Mouse (Mus musculus) kidney, postnatal 0 days (tissue): ENCODE results near the gene C2cd5. TPM values are rescaled to one million over a fixed set of nuclear protein-coding genes. Genes with fewer than 3 reads are reported as not detected.
A peak's percentile ranks its signal among the peaks of the same experiment; 100 is the strongest.

Experiments used
- ATAC-seq: fragments of 200-750 bp; cut with Nextera tagmentation; replicated peaks from 2 replicates; pipeline ENCODE4 v1.8.0; 2017; ENCODE audit warnings: low read depth, moderate number of reproducible peaks, moderate TSS enrichment, moderate library complexity; ENCODE audit not compliant: low FRiP score
- DNase-seq: peaks from one replicate; pipeline ENCODE4 v3.0.0-alpha.2; 2016; ENCODE audit warnings: low spot score
- H3K27ac ChIP-seq: fragments of 300-500 bp; sonication (generic); 2 replicates; pipeline ENCODE4 v1.5.1; 2014; ENCODE audit warnings: mild to moderate bottlenecking
- H3K27me3 ChIP-seq: fragments of 300-500 bp; sonication (generic); 2 replicates; pipeline ENCODE4 v1.6.1; 2014; ENCODE audit warnings: low read length, mixed read lengths; ENCODE audit not compliant: insufficient read depth
- H3K36me3 ChIP-seq: fragments of 300-500 bp; sonication (generic); 2 replicates; pipeline ENCODE4 v1.6.1; 2014; ENCODE audit warnings: low read length, mixed read lengths; ENCODE audit not compliant: insufficient read depth
- H3K4me1 ChIP-seq: fragments of 300-500 bp; sonication (generic); replicated peaks from 2 replicates; pipeline ENCODE4 v1.6.1; 2014; ENCODE audit warnings: antibody characterized with exemption, low read length, mixed read lengths; ENCODE audit not compliant: insufficient read depth
- H3K4me2 ChIP-seq: fragments of 300-500 bp; sonication (generic); 2 replicates; pipeline ENCODE4 v1.6.1; 2014; ENCODE audit warnings: mild to moderate bottlenecking, low read length, moderate library complexity, mixed read lengths
- H3K4me3 ChIP-seq: fragments of 300-500 bp; sonication (generic); replicated peaks from 2 replicates; pipeline ENCODE4 v1.5.1; 2014; ENCODE audit warnings: low read depth, low read length
- H3K9ac ChIP-seq: fragments of 300-500 bp; sonication (generic); 2 replicates; pipeline ENCODE4 v1.6.1; 2014; ENCODE audit warnings: low read depth, low read length
- H3K9me3 ChIP-seq: fragments of 300-500 bp; sonication (generic); replicated peaks from 2 replicates; pipeline ENCODE4 v1.6.1; 2016; ENCODE audit warnings: low read length, inconsistent platforms, mixed read lengths
- CTCF ChIP-seq: IDR thresholded peaks from 2 replicates; pipeline ENCODE4 v1.5.1; 2016; ENCODE audit warnings: antibody characterized with exemption, low read depth, mild to moderate bottlenecking, moderate library complexity
- WGBS: fragments of 180-500 bp; shearing (Covaris S2); extraction: QIAGEN DNeasy Blood & Tissue Kit; methylation state at CpG from one replicate; pipeline ENCODE4 v1.1.7; 2014; 5-methylcytosine and 5-hydroxymethylcytosine counted together
- polyA plus RNA-seq: library from polyadenylated mRNA; unstranded; fragments of >200 nt; fragmentation: Nextera tagmentation; extraction: Ambion mirVana; gene quantifications from 2 replicates; pipeline ENCODE4 v1.2.1, GENCODE M21; 2015

Gene C2cd5
- polyA plus RNA-seq, 1 experiment from 2014 or later = 19.1 TPM

DNA sequence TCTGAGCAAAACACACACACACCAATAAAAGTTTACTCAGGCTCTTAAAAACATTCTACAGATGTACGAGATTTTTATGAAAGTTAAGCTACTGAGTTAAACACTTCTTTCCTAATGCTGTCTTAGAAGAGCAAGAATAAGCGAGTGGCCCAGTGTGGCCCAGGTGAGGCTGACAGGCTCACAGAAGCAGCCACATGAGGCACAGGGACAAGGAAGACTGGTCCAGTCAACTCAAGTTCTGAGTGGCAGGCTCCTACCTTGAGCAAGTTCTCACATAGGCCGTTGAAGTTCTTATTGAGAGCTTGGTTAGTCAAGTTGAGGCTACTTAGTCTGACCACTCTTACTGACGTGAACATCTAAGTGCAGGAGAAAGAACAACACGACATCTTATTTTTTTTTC lies 69.4 kb downstream of the C2cd5 start:
- peaks cover 42% of the 10 kb centered on the region for H3K36me3 ChIP-seq
- ATAC-seq = no peak
- no peak for DNase-seq
- no peak overlapping the region for H3K4me3 ChIP-seq
- TF ChIP-seq CTCF = no peak
- H3K9ac ChIP-seq = no peak overlapping the region
- H3K9me3 ChIP-seq = no peaks in the 10 kb centered on the region
- no peak overlapping the region for H3K4me2 ChIP-seq
- H3K27ac ChIP-seq = no peak overlapping the region
- no peaks in the 10 kb centered on the region for H3K27me3 ChIP-seq
- WGBS = 91% methylated on average over 5 of the region's 5 CpGs
- no peaks in the 10 kb centered on the region for H3K4me1 ChIP-seq

DNA sequence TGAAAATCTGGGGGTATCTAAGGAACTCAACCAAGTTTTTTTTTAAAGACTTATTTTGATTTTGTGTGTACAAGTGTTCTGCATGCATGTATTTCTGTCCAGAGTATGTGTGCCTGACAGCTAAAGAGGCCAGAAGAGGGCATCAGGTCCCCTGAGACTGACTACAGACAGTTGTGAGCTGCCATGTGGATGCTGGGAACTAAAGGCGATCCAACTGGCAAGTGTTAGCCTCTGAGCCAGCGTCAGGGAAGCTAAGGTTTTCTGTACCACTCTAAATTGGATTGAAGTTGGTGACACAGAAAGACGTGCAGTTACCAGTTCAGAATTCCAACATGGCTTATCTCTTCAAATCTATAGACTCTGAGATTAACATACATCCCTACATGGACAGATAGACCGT lies 72.0 kb downstream of the C2cd5 start:
- H3K36me3 ChIP-seq = peaks cover 32% of the 10 kb centered on the region
- no peak for DNase-seq
- no peak for TF ChIP-seq CTCF
- H3K9me3 ChIP-seq = no peaks in the 10 kb centered on the region
- 86% methylated on average over 4 of the region's 4 CpGs for WGBS
- no peak overlapping the region for H3K9ac ChIP-seq
- no peaks in the 10 kb centered on the region for H3K27me3 ChIP-seq
- no peak overlapping the region for H3K4me3 ChIP-seq
- H3K27ac ChIP-seq = 0 out of 2 replicates have a peak overlapping the region, but pooled peaks have one; percentile 20
- no peaks in the 10 kb centered on the region for H3K4me1 ChIP-seq
- no peak for ATAC-seq
- H3K4me2 ChIP-seq = no peak overlapping the region

DNA sequence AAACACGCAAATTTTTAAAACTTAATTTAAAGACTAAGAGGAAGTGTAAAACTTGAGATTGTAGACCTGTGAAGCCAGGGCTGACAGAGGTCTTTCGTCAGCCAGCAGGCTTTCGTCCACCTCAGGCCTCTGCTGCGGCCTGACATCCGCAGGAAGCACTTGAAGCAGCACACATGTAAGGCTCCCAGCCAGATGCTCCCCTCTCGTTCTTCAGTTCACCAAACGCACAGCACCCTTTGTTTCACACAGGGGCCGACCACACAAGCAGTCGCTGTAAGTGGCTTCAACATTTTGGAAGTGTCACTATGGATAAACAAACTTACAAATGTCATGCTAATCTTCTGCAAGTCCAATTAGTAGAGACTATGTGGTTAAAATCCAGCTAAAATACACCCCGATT lies 72.5 kb downstream of the C2cd5 start:
- DNase-seq (peak; percentile 68), ATAC-seq (no peak)
- no peaks in the 10 kb centered on the region for H3K9me3 ChIP-seq
- no peak overlapping the region for H3K9ac ChIP-seq
- TF ChIP-seq CTCF = no peak
- 0 out of 2 replicates have a peak overlapping the region, but pooled peaks have one; percentile 20 for H3K27ac ChIP-seq
- H3K4me1 ChIP-seq = no peaks in the 10 kb centered on the region
- no peak overlapping the region for H3K4me3 ChIP-seq
- WGBS = 67% methylated on average over 10 of the region's 10 CpGs
- H3K36me3 ChIP-seq = peaks cover 27% of the 10 kb centered on the region
- H3K4me2 ChIP-seq = no peak overlapping the region
- H3K27me3 ChIP-seq = no peaks in the 10 kb centered on the region

DNA sequence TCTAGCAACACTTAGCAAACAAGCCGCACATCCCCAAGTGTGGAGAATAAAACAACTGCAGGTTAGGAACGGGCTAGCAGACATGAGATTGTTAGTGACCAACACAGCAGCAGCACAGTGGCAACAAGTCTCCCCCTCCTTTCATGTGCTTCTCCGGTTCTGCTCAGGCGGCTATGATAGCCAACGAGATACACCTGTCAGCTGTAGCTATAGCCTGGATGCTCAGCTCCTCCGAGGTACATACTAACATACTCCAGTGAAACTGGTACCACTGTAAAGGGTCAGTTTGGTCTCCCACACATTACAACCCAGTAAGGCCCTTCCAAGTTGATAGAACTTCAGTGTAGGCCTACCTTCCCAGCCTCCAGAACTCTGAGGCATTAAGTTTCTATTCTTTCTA lies 76.2 kb downstream of the C2cd5 start:
- no peak for DNase-seq
- no peak for ATAC-seq
- WGBS = 55% methylated on average over 6 of the region's 6 CpGs
- Histone ChIP-seq H3K9me3 (no peaks in the 10 kb centered on the region), H3K4me1 (no peaks in the 10 kb centered on the region), H3K4me2 (no peak overlapping the region), H3K4me3 (no peak overlapping the region), H3K36me3 (0 out of 2 replicates have a peak, but pooled peaks cover 13% of the 10 kb centered on the region), H3K9ac (no peak overlapping the region), H3K27me3 (no peaks in the 10 kb centered on the region), H3K27ac (no peak overlapping the region)
- TF ChIP-seq CTCF = no peak

DNA sequence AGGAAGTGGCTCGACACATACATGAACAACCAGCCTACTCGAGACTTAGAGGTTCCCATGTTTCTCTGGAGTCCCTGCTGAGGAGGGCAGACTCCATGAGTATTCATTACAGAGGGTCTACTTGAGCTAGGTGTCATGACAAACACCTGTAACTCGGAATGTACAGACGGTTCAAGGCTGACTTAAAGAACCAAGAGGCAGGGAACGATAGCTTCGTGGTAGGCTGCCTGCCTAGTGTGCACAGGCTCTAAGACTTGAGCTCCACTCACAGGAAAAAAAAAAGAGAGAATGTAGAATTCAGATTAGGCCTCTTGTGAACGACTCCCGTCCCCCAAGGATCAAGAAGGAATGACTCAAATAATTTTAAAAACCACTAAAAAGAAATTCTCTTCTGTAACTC lies 78.2 kb downstream of the C2cd5 start:
- no peak overlapping the region for H3K4me3 ChIP-seq
- TF ChIP-seq CTCF = no peak
- H3K27me3 ChIP-seq = no peaks in the 10 kb centered on the region
- DNase-seq (no peak), ATAC-seq (no peak)
- no peaks in the 10 kb centered on the region for H3K4me1 ChIP-seq
- no peak overlapping the region for H3K27ac ChIP-seq
- H3K9me3 ChIP-seq = no peaks in the 10 kb centered on the region
- H3K4me2 ChIP-seq = no peak overlapping the region
- WGBS = 81% methylated on average over 8 of the region's 8 CpGs
- H3K36me3 ChIP-seq = peaks cover 15% of the 10 kb centered on the region; the same call in 1 of the 2 replicates
- H3K9ac ChIP-seq = no peak overlapping the region

DNA sequence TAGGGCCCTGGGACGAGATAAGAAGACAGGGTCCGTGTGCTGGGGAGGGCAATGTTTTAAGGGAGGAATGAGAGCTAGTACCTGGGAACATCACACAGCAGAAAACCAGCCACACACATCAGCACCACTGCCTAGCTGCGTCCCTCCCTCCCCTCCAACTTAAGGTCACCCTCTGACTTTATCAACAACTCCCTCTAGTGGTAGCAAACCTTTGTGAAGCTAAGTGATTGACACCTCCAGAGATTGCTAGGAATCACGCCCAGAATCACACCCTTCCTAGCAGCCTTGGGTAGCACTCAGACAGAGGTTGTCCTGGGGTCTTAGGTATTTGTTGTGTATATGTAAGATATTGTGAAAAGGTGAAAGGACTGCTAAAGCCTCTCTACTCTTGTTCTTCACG lies 79.3 kb downstream of the C2cd5 start:
- TF ChIP-seq CTCF = peak; percentile 57
- H3K27ac ChIP-seq = no peak overlapping the region
- H3K4me1 ChIP-seq = no peaks in the 10 kb centered on the region
- H3K4me3 ChIP-seq = no peak overlapping the region
- H3K36me3 ChIP-seq = peaks cover 18% of the 10 kb centered on the region; the same call in 1 of the 2 replicates
- no peaks in the 10 kb centered on the region for H3K9me3 ChIP-seq
- ATAC-seq (no peak; the same call in 1 of the 2 replicates), DNase-seq (no peak)
- 69% methylated on average over 5 of the region's 5 CpGs for WGBS
- no peak overlapping the region for H3K9ac ChIP-seq
- H3K4me2 ChIP-seq = no peak overlapping the region
- no peaks in the 10 kb centered on the region for H3K27me3 ChIP-seq

DNA sequence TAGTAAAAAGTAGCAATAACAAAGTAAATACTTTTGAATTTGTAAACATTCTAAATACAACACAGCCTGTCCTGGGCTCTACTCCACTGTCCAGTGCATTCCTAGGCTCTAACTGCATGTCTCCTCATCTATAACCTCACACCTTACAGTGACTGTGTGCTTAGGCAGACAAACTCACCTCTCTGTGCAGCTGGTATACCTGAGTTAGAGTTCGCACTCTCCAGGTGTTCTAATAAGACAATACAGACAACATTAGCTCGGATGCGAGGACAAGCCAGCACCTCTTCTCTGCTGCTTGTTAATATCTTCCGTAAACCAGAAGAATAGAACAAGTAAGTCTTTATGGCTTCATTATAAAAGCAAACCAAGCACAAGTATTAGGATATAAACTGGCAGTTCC lies 79.8 kb downstream of the C2cd5 start:
- H3K4me2 ChIP-seq = no peak overlapping the region
- no peaks in the 10 kb centered on the region for H3K9me3 ChIP-seq
- no peak for DNase-seq
- ATAC-seq = no peak
- no peak overlapping the region for H3K4me3 ChIP-seq
- no peak overlapping the region for H3K27ac ChIP-seq
- peaks cover 18% of the 10 kb centered on the region; the same call in 1 of the 2 replicates for H3K36me3 ChIP-seq
- no peak overlapping the region for H3K9ac ChIP-seq
- H3K4me1 ChIP-seq = no peaks in the 10 kb centered on the region
- no peaks in the 10 kb centered on the region for H3K27me3 ChIP-seq
- WGBS = 95% methylated on average over 4 of the region's 4 CpGs
- no peak for TF ChIP-seq CTCF
